Mouse (Mus musculus): ENCODE data around the gene Gm20814.
"Not testable (repeated sequence)": the region's sequence is repeated elsewhere in the genome, so short reads cannot be mapped to it uniquely, and the experiment has no call there.

Gm20814 gene

DNA sequence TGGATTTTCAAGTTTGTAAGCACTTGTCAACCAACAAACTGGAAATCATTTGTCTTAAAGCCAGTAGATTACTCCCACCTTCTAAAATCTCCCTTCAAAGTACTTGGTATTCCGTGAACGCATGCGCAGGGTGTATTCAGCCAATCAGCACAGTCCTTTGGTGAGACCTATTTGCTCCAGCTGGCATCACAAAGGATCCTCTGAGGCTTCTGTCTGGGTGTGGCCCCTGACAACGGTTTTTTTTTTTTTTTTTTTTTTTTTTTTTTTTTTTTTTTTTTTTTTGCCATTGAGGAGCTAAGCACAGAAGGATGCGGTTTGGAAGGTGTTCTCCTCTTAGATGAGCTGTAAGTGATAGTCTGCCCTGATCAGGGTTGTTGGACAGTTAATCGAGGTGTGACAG, at the start of gene Gm20814:
TSS of gene Gm20814 (plus strand) at position 301 of the 400 bp plus-strand sequence.
- DNase-seq: not testable (repeated sequence)
